Mouse (Mus musculus) liver, embryonic 11.5 days (tissue): ENCODE data around the gene Wwc1. TPM values are rescaled to one million over a fixed set of nuclear protein-coding genes. Genes with fewer than 3 reads are reported as not detected.

Source experiments
- ATAC-seq: fragments of 200-750 bp; cut with Nextera tagmentation; replicated peaks from 2 replicates; pipeline ENCODE4 v1.8.0; 2017; ENCODE audit warnings: moderate number of reproducible peaks, mild to moderate bottlenecking, moderate TSS enrichment, moderate library complexity; ENCODE audit not compliant: low FRiP score
- DNase-seq: peaks from one replicate; pipeline ENCODE4 v3.0.0-alpha.2; 2017; ENCODE audit warnings: low spot score
- H3K27ac ChIP-seq: fragments of 300-500 bp; sonication (generic); 2 replicates; pipeline ENCODE4 v1.5.1; 2014; ENCODE audit warnings: mild to moderate bottlenecking, low read depth, low read length, control low read depth
- H3K27me3 ChIP-seq: fragments of 300-500 bp; sonication (generic); replicated peaks from 2 replicates; pipeline ENCODE4 v1.6.1; 2014; ENCODE audit warnings: low read length, mixed read lengths; ENCODE audit not compliant: control insufficient read depth, insufficient read depth
- H3K36me3 ChIP-seq: fragments of 300-500 bp; sonication (generic); 2 replicates; pipeline ENCODE4 v1.6.1; 2014; ENCODE audit warnings: mild to moderate bottlenecking, low read length, moderate library complexity, mixed read lengths; ENCODE audit not compliant: control insufficient read depth, insufficient read depth
- H3K4me1 ChIP-seq: fragments of 300-500 bp; sonication (generic); replicated peaks from 2 replicates; pipeline ENCODE4 v1.6.1; 2014; ENCODE audit warnings: low read length, mixed read lengths; ENCODE audit not compliant: control insufficient read depth, insufficient read depth
- H3K4me2 ChIP-seq: fragments of 300-500 bp; sonication (generic); 2 replicates; pipeline ENCODE4 v1.6.1; 2014; ENCODE audit warnings: mild to moderate bottlenecking, control low read depth, moderate library complexity
- H3K4me3 ChIP-seq: fragments of 300-500 bp; sonication (generic); 2 replicates; pipeline ENCODE4 v1.5.1; 2014; ENCODE audit warnings: low read depth, low read length, control low read depth
- H3K9ac ChIP-seq: fragments of 300-500 bp; sonication (generic); 2 replicates; pipeline ENCODE4 v1.6.1; 2014; ENCODE audit warnings: low read depth, low read length, control low read depth
- H3K9me3 ChIP-seq: fragments of 300-500 bp; sonication (generic); 2 replicates; pipeline ENCODE4 v1.6.1; 2016; ENCODE audit warnings: low read length, inconsistent platforms, mixed read lengths; ENCODE audit not compliant: control insufficient read depth
- whole genome bisulfite sequencing: fragments of 180-500 bp; shearing (Covaris S2); extraction: QIAGEN DNeasy Blood & Tissue Kit; methylation state at CpG from one replicate; pipeline ENCODE4 v1.1.7; 2014; 5-methylcytosine and 5-hydroxymethylcytosine counted together
- polyA plus RNA-seq: library from polyadenylated mRNA; unstranded; fragments of >200 nt; fragmentation: Nextera tagmentation; extraction: Ambion mirVana; gene quantifications from 2 replicates; pipeline ENCODE4 v1.2.1, GENCODE M21; 2014

Wwc1 gene
- polyA plus RNA-seq, 1 experiment from 2014 or later: 4.1 TPM

- DNase-seq (no peak), ATAC-seq (no peak)
- 66% methylated on average over 6 of the region's 6 CpGs for WGBS
- Histone ChIP-seq H3K36me3 (no peaks in the 10 kb centered on the region), H3K4me2 (no peak overlapping the region), H3K4me1 (0 out of 2 replicates have a peak, but pooled peaks cover 2% of the 10 kb centered on the region), H3K27ac (no peak overlapping the region), H3K4me3 (no peak overlapping the region), H3K9me3 (no peaks in the 10 kb centered on the region), H3K9ac (no peak overlapping the region), H3K27me3 (peaks cover 47% of the 10 kb centered on the region)
These were observed 3.2 kb downstream of the Wwc1 start for GRCm38 (mm10) chr11:35977096-35977495.

- 0 out of 2 replicates have a peak, but pooled peaks cover 2% of the 10 kb centered on the region for H3K4me1 ChIP-seq
- H3K4me2 ChIP-seq: no peak overlapping the region
- 64% methylated on average over 6 of the region's 6 CpGs for WGBS
- H3K9me3 ChIP-seq: no peaks in the 10 kb centered on the region
- peaks cover 41% of the 10 kb centered on the region for H3K27me3 ChIP-seq
- ATAC-seq (no peak), DNase-seq (no peak)
- H3K4me3 ChIP-seq: no peak overlapping the region
- no peak overlapping the region for H3K9ac ChIP-seq
- H3K36me3 ChIP-seq: no peaks in the 10 kb centered on the region
- H3K27ac ChIP-seq: no peak overlapping the region
These were observed 3.8 kb downstream of the Wwc1 start for GRCm38 (mm10) chr11:35976482-35976881.

- no peak for ATAC-seq
- H3K27ac ChIP-seq: no peak overlapping the region
- no peak overlapping the region for H3K4me3 ChIP-seq
- no peak for DNase-seq
- peaks cover 28% of the 10 kb centered on the region for H3K27me3 ChIP-seq
- no peak overlapping the region for H3K4me2 ChIP-seq
- 75% methylated on average over 6 of the region's 6 CpGs for WGBS
- no peaks in the 10 kb centered on the region for H3K9me3 ChIP-seq
- H3K9ac ChIP-seq: no peak overlapping the region
- H3K36me3 ChIP-seq: no peaks in the 10 kb centered on the region
- H3K4me1 ChIP-seq: 0 out of 2 replicates have a peak, but pooled peaks cover 2% of the 10 kb centered on the region
These were observed 5.5 kb downstream of the Wwc1 start for GRCm38 (mm10) chr11:35974632-35975450.

- DNase-seq (no peak), ATAC-seq (no peak)
- no peak overlapping the region for H3K9ac ChIP-seq
- H3K4me1 ChIP-seq: 0 out of 2 replicates have a peak, but pooled peaks cover 2% of the 10 kb centered on the region
- 47% methylated on average over 7 of the region's 7 CpGs for WGBS
- H3K27me3 ChIP-seq: peaks cover 11% of the 10 kb centered on the region
- H3K36me3 ChIP-seq: no peaks in the 10 kb centered on the region
- H3K9me3 ChIP-seq: no peaks in the 10 kb centered on the region
- no peak overlapping the region for H3K27ac ChIP-seq
- H3K4me3 ChIP-seq: no peak overlapping the region
- no peak overlapping the region for H3K4me2 ChIP-seq
These were observed 7.2 kb downstream of the Wwc1 start for GRCm38 (mm10) chr11:35973135-35973534.

GRCm38 (mm10) chr11:35972270-35972931 is 7.9 kb downstream of the Wwc1 start:
- 15% methylated on average over 6 of the region's 6 CpGs for WGBS
- Histone ChIP-seq H3K4me2 (no peak overlapping the region), H3K9me3 (no peaks in the 10 kb centered on the region), H3K4me1 (no peaks in the 10 kb centered on the region), H3K27me3 (peaks cover 4% of the 10 kb centered on the region), H3K4me3 (no peak overlapping the region), H3K9ac (no peak overlapping the region), H3K36me3 (no peaks in the 10 kb centered on the region), H3K27ac (no peak overlapping the region)
- ATAC-seq (no peak), DNase-seq (no peak)

- Histone ChIP-seq H3K4me1 (no peaks in the 10 kb centered on the region), H3K36me3 (no peaks in the 10 kb centered on the region), H3K4me3 (no peak overlapping the region), H3K27ac (no peak overlapping the region), H3K9me3 (no peaks in the 10 kb centered on the region), H3K27me3 (no peaks in the 10 kb centered on the region; the same call in 1 of the 2 replicates), H3K9ac (no peak overlapping the region), H3K4me2 (no peak overlapping the region)
- DNase-seq (no peak), ATAC-seq (no peak)
- WGBS: 77% methylated on average over 19 of the region's 19 CpGs
These were observed 9.3 kb downstream of the Wwc1 start for GRCm38 (mm10) chr11:35970806-35971705.

GRCm38 (mm10) chr11:35968291-35968690 is 12.0 kb downstream of the Wwc1 start:
- DNase-seq: no peak
- Histone ChIP-seq H3K4me2 (no peak overlapping the region), H3K36me3 (no peaks in the 10 kb centered on the region), H3K4me3 (no peak overlapping the region), H3K9me3 (no peaks in the 10 kb centered on the region), H3K27ac (no peak overlapping the region), H3K4me1 (peaks cover 5% of the 10 kb centered on the region; the same call in 1 of the 2 replicates), H3K9ac (no peak overlapping the region), H3K27me3 (no peaks in the 10 kb centered on the region; the same call in 1 of the 2 replicates)
- ATAC-seq: no peak
- WGBS: 89% methylated on average over 10 of the region's 10 CpGs

- no peak overlapping the region for H3K4me2 ChIP-seq
- peaks cover 5% of the 10 kb centered on the region; the same call in 1 of the 2 replicates for H3K4me1 ChIP-seq
- H3K9me3 ChIP-seq: no peaks in the 10 kb centered on the region
- H3K27ac ChIP-seq: no peak overlapping the region
- H3K27me3 ChIP-seq: no peaks in the 10 kb centered on the region
- ATAC-seq: no peak
- H3K9ac ChIP-seq: no peak overlapping the region
- H3K36me3 ChIP-seq: no peaks in the 10 kb centered on the region
- 73% methylated on average over 9 of the region's 9 CpGs for WGBS
- DNase-seq: no peak
- H3K4me3 ChIP-seq: no peak overlapping the region
These were observed 16.3 kb downstream of the Wwc1 start for GRCm38 (mm10) chr11:35963981-35964549.
